Mouse (Mus musculus): ENCODE data around the gene Gm15557. TPM values are rescaled to one million over a fixed set of nuclear protein-coding genes. Genes with fewer than 3 reads are reported as not detected.
A peak's percentile ranks its signal among the peaks of the same experiment; 100 is the strongest.

The Gm15557 gene
- polyA plus RNA-seq, 3 experiments from 2014 or later, result not detected

GRCm38 (mm10) chr2:155952006-155952405, 11.5 kb downstream of the Gm15557 start:
- no peak for ATAC-seq

GRCm38 (mm10) chr2:155956134-155957059, 15.9 kb downstream of the Gm15557 start, which contains the start of gene Cep250:
Gene Cep250 (plus strand): TSS chr2:155956458.
- ATAC-seq, result peak; percentile 93

- ATAC-seq, result no peak
Measured at GRCm38 (mm10) chr2:155959981-155960380, 19.5 kb downstream of the Gm15557 start.

GRCm38 (mm10) chr2:155961862-155962261, 21.3 kb downstream of the Gm15557 start:
- ATAC-seq, result no peak

GRCm38 (mm10) chr2:155962991-155963390, 22.5 kb downstream of the Gm15557 start:
- ATAC-seq, result no peak

GRCm38 (mm10) chr2:155973348-155973747, 32.8 kb downstream of the Gm15557 start:
- no peak for ATAC-seq

GRCm38 (mm10) chr2:155974087-155974731, 33.7 kb downstream of the Gm15557 start:
- no peak for ATAC-seq

- peak; percentile 99 for ATAC-seq
Measured at GRCm38 (mm10) chr2:155979328-155979991, 38.9 kb downstream of the Gm15557 start.

GRCm38 (mm10) chr2:155985776-155986175, 45.2 kb downstream of the Gm15557 start:
- no peak for ATAC-seq

- ATAC-seq, result no peak
Measured at GRCm38 (mm10) chr2:155987131-155987530, 46.6 kb downstream of the Gm15557 start.

- ATAC-seq, result no peak
Measured at GRCm38 (mm10) chr2:155989085-155989484, 48.6 kb downstream of the Gm15557 start.

- no peak for ATAC-seq
Measured at GRCm38 (mm10) chr2:155991151-155991550, 50.6 kb downstream of the Gm15557 start.

- no peak for ATAC-seq
Measured at GRCm38 (mm10) chr2:155991863-155992321, 51.4 kb downstream of the Gm15557 start.

Other genes starting within 250 kb of the Gm15557 start
- gene Trpc4ap, start 248.3 kb upstream of the Gm15557 start, polyA plus RNA-seq (2017; shearing (Covaris generic)), result 10 to 100 TPM; 38.5 to 56.7 (median 43.8) TPM
- gene Edem2, start 211.3 kb upstream of the Gm15557 start, polyA plus RNA-seq (2017; shearing (Covaris generic)), result 10 to 100 TPM; 38.5 to 41.2 (median 39.8) TPM
- not detected for gene Gm17581, start 204.9 kb upstream of the Gm15557 start, polyA plus RNA-seq (2017; shearing (Covaris generic))
- gene Procr, start 189.6 kb upstream of the Gm15557 start, polyA plus RNA-seq (2017; shearing (Covaris generic)), result under 1 TPM in 1 of 3 experiments, not detected in 2; 0.23 TPM
- not detected for gene Mmp24, start 165.4 kb upstream of the Gm15557 start, polyA plus RNA-seq (2017; shearing (Covaris generic))
- 10 to 100 TPM; 12.6 to 16.8 (median 15.9) TPM for gene BC029722, start 121.3 kb upstream of the Gm15557 start, polyA plus RNA-seq (2017; shearing (Covaris generic))
- gene Eif6, start 113.8 kb upstream of the Gm15557 start, polyA plus RNA-seq (2017; shearing (Covaris generic)), result 10 to 100 TPM; 65.0 to 78.8 (median 71.9) TPM
- gene Fam83c, start 105.9 kb upstream of the Gm15557 start, polyA plus RNA-seq (2017; shearing (Covaris generic)), result not detected
- gene Uqcc1, start 10.4 kb upstream of the Gm15557 start, polyA plus RNA-seq (2017; shearing (Covaris generic)), result 10 to 100 TPM; 34.5 to 47.4 (median 36.3) TPM
- not detected for gene Gdf5, start 4.6 kb downstream of the Gm15557 start, polyA plus RNA-seq (2017; shearing (Covaris generic))
- gene Cep250, start 15.7 kb downstream of the Gm15557 start, polyA plus RNA-seq (2017; shearing (Covaris generic)), result 10 to 100 TPM; 30.4 to 48.2 (median 47.9) TPM
- gene 6430550D23Rik, start 67.2 kb downstream of the Gm15557 start, polyA plus RNA-seq (2017; shearing (Covaris generic)), result 1 to 10 TPM; 1.4 to 1.8 (median 1.7) TPM
- 100 to 1,000 TPM in 2 of 3 experiments, 10 to 100 TPM in 1; 97.9 to 172 (median 128) TPM for gene Ergic3, start 67.3 kb downstream of the Gm15557 start, polyA plus RNA-seq (2017; shearing (Covaris generic))
- not detected for gene Fer1l4, start 112.2 kb downstream of the Gm15557 start, polyA plus RNA-seq (2017; shearing (Covaris generic))
- under 1 TPM in 1 of 3 experiments, not detected in 2; 0.13 TPM for gene Spag4, start 124.4 kb downstream of the Gm15557 start, polyA plus RNA-seq (2017; shearing (Covaris generic))
- 10 to 100 TPM; 43.3 to 63.8 (median 46.2) TPM for gene Cpne1, start 171.2 kb downstream of the Gm15557 start, polyA plus RNA-seq (2017; shearing (Covaris generic))
- gene Rbm12, start 171.2 kb downstream of the Gm15557 start, polyA plus RNA-seq (2017; shearing (Covaris generic)), result 10 to 100 TPM; 11.7 to 20.0 (median 18.2) TPM
- gene Gm28036, start 186.4 kb downstream of the Gm15557 start, polyA plus RNA-seq (2017; shearing (Covaris generic)), result 10 to 100 TPM in 1 of 3 experiments, 1 to 10 TPM in 2; 5.9 to 12.5 (median 10.0) TPM
- 100 to 1,000 TPM; 144 to 170 (median 160) TPM for gene Romo1, start 203.3 kb downstream of the Gm15557 start, polyA plus RNA-seq (2017; shearing (Covaris generic))
- 10 to 100 TPM; 34.3 to 43.0 (median 36.7) TPM for gene Nfs1, start 203.5 kb downstream of the Gm15557 start, polyA plus RNA-seq (2017; shearing (Covaris generic))
- 100 to 1,000 TPM; 572 to 796 (median 746) TPM for gene Rbm39, start 239.5 kb downstream of the Gm15557 start, polyA plus RNA-seq (2017; shearing (Covaris generic))